Mouse (Mus musculus) liver, adult 2 months (tissue): ENCODE measurements around the gene Wfdc3. TPM values are rescaled to one million over a fixed set of nuclear protein-coding genes. Genes with fewer than 3 reads are reported as not detected.

Experiments used
- DNase-seq: peaks from one replicate; pipeline ENCODE4 v3.0.0-alpha.2; 2011; ENCODE audit warnings: low read depth, low spot score; ENCODE audit errors: extremely low read depth
- H3K27ac ChIP-seq: fragments of 200-500 bp; replicated peaks from 2 replicates; pipeline ENCODE4 v1.5.1; 2012; ENCODE audit warnings: low read depth, mild to moderate bottlenecking, control low read depth, inconsistent platforms, low read length; ENCODE audit not compliant: insufficient read depth
- H3K27me3 ChIP-seq: fragments of 200-500 bp; 2 replicates; pipeline ENCODE4 v1.6.1; 2012; ENCODE audit warnings: mild to moderate bottlenecking, moderate library complexity, low read length, inconsistent platforms; ENCODE audit not compliant: control insufficient read depth, insufficient read depth
- H3K36me3 ChIP-seq: fragments of 200-500 bp; 2 replicates; pipeline ENCODE4 v1.6.1; 2012; ENCODE audit warnings: low read length, inconsistent platforms; ENCODE audit not compliant: control insufficient read depth, insufficient read depth
- H3K4me1 ChIP-seq: fragments of 200-500 bp; 2 replicates; pipeline ENCODE4 v1.6.1; 2011; ENCODE audit warnings: low read length; ENCODE audit not compliant: control insufficient read depth, insufficient read depth
- H3K4me3 ChIP-seq: fragments of 200-500 bp; 2 replicates; pipeline ENCODE4 v1.5.1; 2011; ENCODE audit warnings: low read depth, mild to moderate bottlenecking, control low read depth, low read length, moderate library complexity; ENCODE audit not compliant: insufficient read depth
- H3K79me2 ChIP-seq: fragments of 200-500 bp; 2 replicates; pipeline ENCODE4 v1.6.1; 2012; ENCODE audit warnings: inconsistent platforms, mild to moderate bottlenecking, low read length, moderate library complexity; ENCODE audit not compliant: control insufficient read depth, insufficient read depth
- H3K9ac ChIP-seq: fragments of 200-500 bp; 2 replicates; pipeline ENCODE4 v1.6.1; 2012; ENCODE audit warnings: low read depth, mild to moderate bottlenecking, control low read depth, inconsistent platforms, low read length
- CTCF ChIP-seq: fragments of 200-500 bp; IDR thresholded peaks from 2 replicates; pipeline ENCODE4 v1.5.1; 2011; ENCODE audit warnings: low read depth, low read length, control low read depth
- POLR2A ChIP-seq: fragments of 200-500 bp; IDR thresholded peaks from 2 replicates; pipeline ENCODE4 v1.6.1; 2011; ENCODE audit warnings: low read length, control low read depth; ENCODE audit not compliant: insufficient read depth; ENCODE audit errors: extremely low read depth
- WGBS: fragments of 180-500 bp; shearing (Covaris S2); methylation state at CpG from one replicate; pipeline ENCODE4 v1.1.7; 2018; 5-methylcytosine and 5-hydroxymethylcytosine counted together
- polyA plus RNA-seq: library from polyadenylated mRNA; depleted of rRNA; stranded (reverse); fragments of >200 nt; gene quantifications from 2 replicates; pipeline ENCODE4 v1.2.3, GENCODE M21; 2012; rRNA removed
- total RNA-seq: library from RNA; depleted of rRNA; stranded (reverse); fragments of >200 nt; gene quantifications from 2 replicates; pipeline ENCODE4 v1.2.3, GENCODE M21; 2014; rRNA removed

Gene Wfdc3
- total and polyA plus RNA-seq, 2 experiments, result 0.07 to 0.09 TPM

GRCm38 (mm10) chr2:164704235-164704634 is 41.5 kb downstream of the Wfdc3 start:
- H3K36me3 ChIP-seq, result no peaks in the 10 kb centered on the region
- no peaks in the 10 kb centered on the region for H3K4me1 ChIP-seq
- no peaks in the 10 kb centered on the region for H3K79me2 ChIP-seq
- DNase-seq, result no peak
- H3K4me3 ChIP-seq, result no peak overlapping the region
- no peak overlapping the region for H3K9ac ChIP-seq
- TF ChIP-seq CTCF, result no peak
- TF ChIP-seq POLR2A, result no peak
- H3K27ac ChIP-seq, result no peak overlapping the region
- no peaks in the 10 kb centered on the region for H3K27me3 ChIP-seq
- 86% methylated on average over 5 of the region's 5 CpGs for WGBS

GRCm38 (mm10) chr2:164701761-164702160 is 44.0 kb downstream of the Wfdc3 start:
- H3K4me3 ChIP-seq, result no peak overlapping the region
- H3K27ac ChIP-seq, result no peak overlapping the region
- no peak overlapping the region for H3K9ac ChIP-seq
- no peaks in the 10 kb centered on the region for H3K79me2 ChIP-seq
- TF ChIP-seq POLR2A, result no peak
- no peak for TF ChIP-seq CTCF
- no peaks in the 10 kb centered on the region for H3K4me1 ChIP-seq
- DNase-seq, result no peak
- no peaks in the 10 kb centered on the region for H3K27me3 ChIP-seq
- H3K36me3 ChIP-seq, result no peaks in the 10 kb centered on the region
- 85% methylated on average over 5 of the region's 5 CpGs for WGBS

DNA sequence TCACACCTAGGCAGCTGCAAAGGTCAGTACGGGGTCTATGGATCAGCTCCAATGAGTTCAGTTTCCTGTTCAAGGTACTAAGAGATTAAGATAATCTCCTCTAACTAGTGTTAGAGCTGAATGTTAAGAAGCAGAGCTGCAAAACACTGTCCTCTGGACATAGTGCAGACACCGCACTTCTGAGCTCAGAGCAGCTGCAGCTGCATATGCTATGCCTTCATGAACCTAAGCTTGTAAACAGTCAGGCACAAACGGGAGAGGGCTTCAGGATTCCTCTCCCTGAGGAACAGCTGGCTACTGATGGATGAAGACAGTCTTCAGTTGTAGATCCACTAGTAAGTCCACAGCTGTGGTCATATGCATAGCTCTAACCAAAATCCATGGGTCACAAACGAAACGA is 44.8 kb downstream of the Wfdc3 start:
- no peak for DNase-seq
- no peaks in the 10 kb centered on the region for H3K79me2 ChIP-seq
- 72% methylated on average over 5 of the region's 5 CpGs for WGBS
- no peak overlapping the region for H3K9ac ChIP-seq
- H3K27ac ChIP-seq, result no peak overlapping the region
- no peaks in the 10 kb centered on the region for H3K36me3 ChIP-seq
- TF ChIP-seq POLR2A, result no peak
- no peak for TF ChIP-seq CTCF
- no peak overlapping the region for H3K4me3 ChIP-seq
- H3K4me1 ChIP-seq, result no peaks in the 10 kb centered on the region
- no peaks in the 10 kb centered on the region for H3K27me3 ChIP-seq

DNA sequence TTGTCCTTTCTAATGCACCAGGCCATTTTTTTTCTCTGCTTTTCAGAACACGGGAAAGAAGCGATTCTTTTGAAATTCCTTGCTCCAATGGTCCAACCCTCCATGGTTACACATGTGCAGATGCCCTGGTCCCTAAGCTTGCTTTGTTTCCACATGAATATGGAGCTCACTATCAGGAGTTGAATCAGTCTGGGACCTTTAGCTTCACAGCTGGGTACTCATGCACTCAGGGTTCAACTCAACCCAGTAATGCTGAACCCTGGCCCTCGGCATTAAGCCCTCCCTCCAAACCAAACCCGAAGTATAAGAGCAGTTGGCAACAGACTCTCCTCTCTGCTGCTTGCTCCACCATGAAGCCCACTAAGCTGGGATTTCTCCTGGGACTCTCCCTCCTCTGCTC is 47.5 kb downstream of the Wfdc3 start, which contains the start of gene Spint4:
TSS of gene Spint4 (plus strand) at position 301 of the 400 bp plus-strand sequence.
- H3K79me2 ChIP-seq, result no peaks in the 10 kb centered on the region
- no peak for DNase-seq
- TF ChIP-seq CTCF, result no peak
- no peak for TF ChIP-seq POLR2A
- H3K27me3 ChIP-seq, result no peaks in the 10 kb centered on the region; the same call in 1 of the 2 replicates
- WGBS, result 81% methylated on average over 4 of the region's 4 CpGs
- no peak within 1 kb of the TSS for H3K4me3 ChIP-seq
- H3K4me1 ChIP-seq, result no peaks in the 10 kb centered on the region
- H3K36me3 ChIP-seq, result no peaks in the 10 kb centered on the region
- no peak within 1 kb of the TSS for H3K9ac ChIP-seq
- no peak within 1 kb of the TSS for H3K27ac ChIP-seq

DNA sequence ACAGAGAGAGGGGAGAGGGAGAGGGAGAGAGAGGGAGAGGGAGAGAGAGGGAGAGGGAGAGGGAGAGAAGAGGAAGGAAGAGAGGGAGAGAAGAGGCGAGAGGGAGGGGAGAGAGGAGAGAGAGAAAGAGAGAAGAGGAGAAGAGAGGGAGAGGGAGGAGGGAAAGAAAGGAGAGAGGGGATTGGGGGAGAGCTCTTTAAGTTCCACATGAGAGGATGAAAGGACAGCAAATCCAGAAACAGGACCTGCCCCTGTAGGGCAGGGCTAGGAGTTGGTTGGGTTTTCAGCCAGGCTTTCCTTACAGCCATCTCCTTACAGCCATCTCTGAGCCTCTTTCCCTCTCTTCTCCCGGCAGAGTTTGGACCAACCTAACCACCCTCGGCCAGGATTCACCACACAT is 60.9 kb downstream of the Wfdc3 start, which contains the start of gene Wfdc13:
TSS of gene Wfdc13 (plus strand) at position 301 of the 400 bp plus-strand sequence.
- H3K27me3 ChIP-seq, result peaks cover 2% of the 10 kb centered on the region; the same call in 1 of the 2 replicates
- no peaks in the 10 kb centered on the region for H3K79me2 ChIP-seq
- TF ChIP-seq POLR2A (no peak), CTCF (no peak)
- no peaks in the 10 kb centered on the region for H3K4me1 ChIP-seq
- 60% methylated on average over 3 of the region's 3 CpGs for WGBS
- no peak within 1 kb of the TSS for H3K4me3 ChIP-seq
- no peak within 1 kb of the TSS for H3K27ac ChIP-seq
- no peak for DNase-seq
- no peak within 1 kb of the TSS for H3K9ac ChIP-seq
- no peaks in the 10 kb centered on the region for H3K36me3 ChIP-seq

Other genes with a start within 250 kb of the Wfdc3 start
- 7.5 and 14.2 TPM in 2 replicates for gene Pigt, start 248.4 kb downstream of the Wfdc3 start, total RNA-seq
- gene Pigt, start 248.4 kb downstream of the Wfdc3 start, polyA plus RNA-seq, result 56.7 and 63.7 TPM in 2 replicates
- gene Wfdc2, start 183.5 kb downstream of the Wfdc3 start, total RNA-seq, result 4.6 and 8.5 TPM in 2 replicates
- 9.9 and 18.9 TPM in 2 replicates for gene Wfdc2, start 183.5 kb downstream of the Wfdc3 start, polyA plus RNA-seq
- not detected in 2 replicates for gene Spint3, start 172.5 kb downstream of the Wfdc3 start, total RNA-seq
- gene Spint3, start 172.5 kb downstream of the Wfdc3 start, polyA plus RNA-seq, result not detected in 2 replicates
- not detected in 2 replicates for gene Wfdc6a, start 160.5 kb downstream of the Wfdc3 start, total RNA-seq
- 0.11 TPM in 1 of 2 replicates, not detected in the other for gene Wfdc6a, start 160.5 kb downstream of the Wfdc3 start, polyA plus RNA-seq
- not detected in 2 replicates for gene Eppin, start 152.3 kb downstream of the Wfdc3 start, total RNA-seq
- not detected in 2 replicates for gene Eppin, start 152.3 kb downstream of the Wfdc3 start, polyA plus RNA-seq
- not detected in 2 replicates for gene Wfdc6b, start 132.4 kb downstream of the Wfdc3 start, total RNA-seq
- gene Wfdc6b, start 132.4 kb downstream of the Wfdc3 start, polyA plus RNA-seq, result not detected in 2 replicates
- gene Wfdc8, start 132.3 kb downstream of the Wfdc3 start, total RNA-seq, result not detected in 2 replicates
- gene Wfdc8, start 132.3 kb downstream of the Wfdc3 start, polyA plus RNA-seq, result not detected in 2 replicates
- gene Wfdc16, start 107.1 kb downstream of the Wfdc3 start, total RNA-seq, result not detected in 2 replicates
- gene Wfdc16, start 107.1 kb downstream of the Wfdc3 start, polyA plus RNA-seq, result 0.07 TPM in 1 of 2 replicates, not detected in the other
- gene Wfdc10, start 89.9 kb downstream of the Wfdc3 start, total RNA-seq, result not detected in 2 replicates
- gene Wfdc10, start 89.9 kb downstream of the Wfdc3 start, polyA plus RNA-seq, result not detected in 2 replicates
- gene Wfdc9, start 89.3 kb downstream of the Wfdc3 start, total RNA-seq, result not detected in 2 replicates
- not detected in 2 replicates for gene Wfdc9, start 89.3 kb downstream of the Wfdc3 start, polyA plus RNA-seq
- not detected in 2 replicates for gene Wfdc11, start 71.8 kb downstream of the Wfdc3 start, total RNA-seq
- gene Wfdc11, start 71.8 kb downstream of the Wfdc3 start, polyA plus RNA-seq, result not detected in 2 replicates
- not detected in 2 replicates for gene Wfdc13, start 60.8 kb downstream of the Wfdc3 start, total RNA-seq
- gene Wfdc13, start 60.8 kb downstream of the Wfdc3 start, polyA plus RNA-seq, result not detected in 2 replicates
- not detected in 2 replicates for gene Spint4, start 47.4 kb downstream of the Wfdc3 start, total RNA-seq
- gene Spint4, start 47.4 kb downstream of the Wfdc3 start, polyA plus RNA-seq, result not detected in 2 replicates
- gene Spint5, start 30.6 kb downstream of the Wfdc3 start, total RNA-seq, result not detected in 2 replicates
- gene Spint5, start 30.6 kb downstream of the Wfdc3 start, polyA plus RNA-seq, result not detected in 2 replicates
- 11.8 and 12.9 TPM in 2 replicates for gene Dnttip1, start 52 bp upstream of the Wfdc3 start, total RNA-seq
- 11.9 and 17.6 TPM in 2 replicates for gene Dnttip1, start 52 bp upstream of the Wfdc3 start, polyA plus RNA-seq
- gene Ube2c, start 24.0 kb upstream of the Wfdc3 start, total RNA-seq, result 0.18 and 1.9 TPM in 2 replicates
- 1.2 and 1.5 TPM in 2 replicates for gene Ube2c, start 24.0 kb upstream of the Wfdc3 start, polyA plus RNA-seq
- 6.1 TPM in 1 of 2 replicates, not detected in the other for gene Tnnc2, start 34.0 kb upstream of the Wfdc3 start, total RNA-seq
- gene Tnnc2, start 34.0 kb upstream of the Wfdc3 start, polyA plus RNA-seq, result not detected in 2 replicates
- gene Snx21, start 39.9 kb upstream of the Wfdc3 start, total RNA-seq, result 10.8 and 12.6 TPM in 2 replicates
- 14.4 and 14.6 TPM in 2 replicates for gene Snx21, start 39.9 kb upstream of the Wfdc3 start, polyA plus RNA-seq
- 19.4 and 25.8 TPM in 2 replicates for gene Acot8, start 59.0 kb upstream of the Wfdc3 start, total RNA-seq
- 46.1 and 53.2 TPM in 2 replicates for gene Acot8, start 59.0 kb upstream of the Wfdc3 start, polyA plus RNA-seq
- gene Zswim3, start 59.2 kb upstream of the Wfdc3 start, total RNA-seq, result 0.83 and 1.1 TPM in 2 replicates
- gene Zswim3, start 59.2 kb upstream of the Wfdc3 start, polyA plus RNA-seq, result 0.73 and 0.82 TPM in 2 replicates
- gene Zswim1, start 76.8 kb upstream of the Wfdc3 start, total RNA-seq, result 0.55 and 0.81 TPM in 2 replicates
- gene Zswim1, start 76.8 kb upstream of the Wfdc3 start, polyA plus RNA-seq, result 3.2 and 4.4 TPM in 2 replicates
- 0.18 TPM in 1 of 2 replicates, not detected in the other for gene Spata25, start 82.6 kb upstream of the Wfdc3 start, total RNA-seq
- gene Spata25, start 82.6 kb upstream of the Wfdc3 start, polyA plus RNA-seq, result not detected in 2 replicates
- gene Ctsa, start 86.9 kb upstream of the Wfdc3 start, total RNA-seq, result 112 and 135 TPM in 2 replicates
- gene Ctsa, start 86.9 kb upstream of the Wfdc3 start, polyA plus RNA-seq, result 164 and 279 TPM in 2 replicates
- gene Neurl2, start 87.5 kb upstream of the Wfdc3 start, total RNA-seq, result 1.6 and 2.3 TPM in 2 replicates
- 4.5 and 5.6 TPM in 2 replicates for gene Neurl2, start 87.5 kb upstream of the Wfdc3 start, polyA plus RNA-seq
- 21.7 and 22.1 TPM in 2 replicates for gene Pltp, start 111.8 kb upstream of the Wfdc3 start, total RNA-seq
- gene Pltp, start 111.8 kb upstream of the Wfdc3 start, polyA plus RNA-seq, result 49.7 and 92.8 TPM in 2 replicates
- 9.1 and 12.9 TPM in 2 replicates for gene Pcif1, start 133.4 kb upstream of the Wfdc3 start, total RNA-seq
- 20.2 and 21.3 TPM in 2 replicates for gene Pcif1, start 133.4 kb upstream of the Wfdc3 start, polyA plus RNA-seq
- gene Zfp335, start 165.8 kb upstream of the Wfdc3 start, total RNA-seq, result 2.4 and 4.0 TPM in 2 replicates
- gene Zfp335, start 165.8 kb upstream of the Wfdc3 start, polyA plus RNA-seq, result 13.5 and 18.9 TPM in 2 replicates
- gene Mmp9, start 194.8 kb upstream of the Wfdc3 start, total RNA-seq, result 0.20 and 0.65 TPM in 2 replicates
- gene Mmp9, start 194.8 kb upstream of the Wfdc3 start, polyA plus RNA-seq, result 0.55 and 0.70 TPM in 2 replicates
- 0.46 and 0.54 TPM in 2 replicates for gene Slc12a5, start 214.9 kb upstream of the Wfdc3 start, total RNA-seq
- 0.85 and 1.1 TPM in 2 replicates for gene Slc12a5, start 214.9 kb upstream of the Wfdc3 start, polyA plus RNA-seq